Mouse (Mus musculus) MEL-GATA-1-ER (cell line): ENCODE measurements at regions not wholly inside any gene's neighbourhood (a gene's known extent, or its start where the extent isn't known, plus 50 kb on each side); places are given as distances from the start of the nearest gene placed in this dataset.

Experiments used
- DNase-seq: peaks from one replicate; pipeline ENCODE4 v3.0.0-alpha.2; 2012; ENCODE audit warnings: low read depth; ENCODE audit errors: extremely low read depth

DNA sequence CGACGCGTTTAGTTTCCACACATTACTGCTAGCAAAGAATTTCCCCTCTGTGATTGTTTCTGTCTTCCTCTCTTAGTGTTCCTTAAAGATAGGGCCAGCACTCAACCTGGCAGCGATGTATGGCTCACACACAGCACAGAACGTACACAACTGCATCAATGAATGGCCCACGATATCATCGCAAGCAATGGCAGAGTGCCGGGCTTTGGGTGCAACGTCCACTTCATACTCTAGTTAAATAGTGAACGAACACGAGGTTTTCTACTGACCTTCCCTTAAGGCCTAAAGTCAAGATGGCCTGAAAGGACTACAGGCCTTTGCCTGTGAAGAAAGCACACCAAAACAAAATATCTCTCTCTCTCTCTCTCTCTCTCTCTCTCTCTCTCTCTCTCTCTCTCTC is 51.4 kb upstream of the Mpp6 start:
- no peak for DNase-seq

DNA sequence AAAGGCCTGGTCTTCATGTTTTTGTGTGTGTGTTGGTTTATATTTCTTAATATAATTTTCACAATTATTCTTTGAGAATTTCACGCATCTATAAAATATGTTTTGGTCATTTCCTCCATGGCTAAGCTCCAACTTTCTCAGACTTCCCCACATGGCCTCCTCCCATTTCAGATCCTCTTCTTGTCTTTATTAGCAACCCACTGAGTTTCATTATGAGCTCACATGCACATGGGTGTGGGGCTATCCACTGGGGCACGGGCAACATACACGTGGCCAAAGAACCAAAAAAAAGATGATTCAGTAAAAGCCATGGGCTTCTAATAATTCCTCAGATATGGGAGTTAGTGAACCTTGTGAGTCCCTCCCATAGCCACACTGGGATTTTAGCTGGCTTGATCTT is 50.1 kb upstream of the Mpp6 start:
- no peak for DNase-seq
